Mouse (Mus musculus) olfactory bulb, adult 2 months (tissue): ENCODE results near the gene Ncaph. TPM values are rescaled to one million over a fixed set of nuclear protein-coding genes. Genes with fewer than 3 reads are reported as not detected.

Experiments
- H3K27ac ChIP-seq: fragments of 200-500 bp; 2 replicates; pipeline ENCODE4 v1.5.1; 2012; ENCODE audit warnings: low read depth, low read length; ENCODE audit not compliant: insufficient read depth
- H3K4me1 ChIP-seq: fragments of 200-500 bp; 2 replicates; pipeline ENCODE4 v1.6.1; 2012; ENCODE audit warnings: low read length; ENCODE audit not compliant: control insufficient read depth, insufficient read depth
- H3K4me3 ChIP-seq: fragments of 200-500 bp; 2 replicates; pipeline ENCODE4 v1.5.1; 2012; ENCODE audit warnings: mild to moderate bottlenecking, low read depth, low read length, moderate library complexity; ENCODE audit not compliant: insufficient read depth
- CTCF ChIP-seq: fragments of 200-500 bp; IDR thresholded peaks from 2 replicates; pipeline ENCODE4 v1.5.1; 2012; ENCODE audit warnings: low read depth, mild to moderate bottlenecking, low read length, moderate library complexity; ENCODE audit not compliant: insufficient read depth
- POLR2A ChIP-seq: fragments of 200-500 bp; IDR thresholded peaks from 2 replicates; pipeline ENCODE4 v1.6.1; 2012; ENCODE audit warnings: mild to moderate bottlenecking, low read depth, low read length, moderate library complexity; ENCODE audit not compliant: insufficient read depth
- WGBS: fragments of 180-500 bp; shearing (Covaris S2); methylation state at CpG from one replicate; pipeline ENCODE4 v1.1.7; 2018; 5-methylcytosine and 5-hydroxymethylcytosine counted together
- polyA plus RNA-seq: library from polyadenylated mRNA; stranded (reverse); fragments of >200 nt; gene quantifications from 2 replicates; pipeline ENCODE4 v1.2.4, GENCODE M21; 2012; ENCODE audit warnings: low replicate concordance; ENCODE audit not compliant: missing spikeins, insufficient read depth, insufficient read length

The Ncaph gene
- polyA plus RNA-seq, 1 experiment: not detected

DNA sequence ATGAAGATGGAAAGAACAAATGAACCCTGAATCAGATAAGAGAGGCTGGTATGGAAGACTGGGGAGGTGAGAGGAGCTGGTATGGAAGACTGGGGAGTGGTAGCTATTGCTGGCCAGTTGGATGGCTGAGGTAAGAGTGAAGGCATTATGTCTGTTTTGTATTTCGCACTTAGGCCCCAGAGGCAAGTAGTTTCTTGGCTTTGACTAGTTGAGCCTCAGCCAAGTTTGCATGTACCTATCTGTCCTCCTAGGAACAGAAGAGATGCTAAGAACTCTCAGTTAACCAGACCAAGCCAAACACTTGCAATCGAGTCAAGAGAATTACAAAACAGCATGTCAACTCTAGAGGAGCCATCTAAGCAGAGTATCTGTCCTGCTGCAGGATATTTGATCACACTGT, 59.6 kb downstream of the Ncaph start:
- WGBS: 96% methylated on average over 2 of the region's 2 CpGs
- Histone ChIP-seq H3K27ac (no peak overlapping the region), H3K4me3 (no peak overlapping the region), H3K4me1 (peaks cover 4% of the 10 kb centered on the region)
- TF ChIP-seq CTCF: no peak
- TF ChIP-seq POLR2A: no peak

DNA sequence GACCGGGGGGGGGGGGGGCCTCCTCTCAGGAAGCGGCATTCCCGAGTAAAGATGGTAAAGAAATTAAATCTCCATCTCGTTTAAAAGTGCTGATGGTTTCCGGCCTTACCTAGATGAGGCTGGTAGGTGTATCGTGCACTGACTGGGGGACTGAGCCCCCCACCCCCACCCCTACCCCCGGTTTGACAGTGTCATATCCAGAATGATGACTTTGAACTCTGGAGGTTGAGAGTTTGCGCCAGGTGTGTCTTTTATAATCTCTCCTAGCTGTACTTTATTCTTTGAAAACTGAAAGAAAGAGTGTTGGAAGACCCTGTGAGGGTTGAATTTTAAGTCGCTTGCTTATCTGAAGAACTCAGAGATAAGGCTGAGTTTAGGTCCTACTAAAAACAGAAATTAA, 62.9 kb downstream of the Ncaph start:
- 10% methylated on average over 9 of the region's 9 CpGs for WGBS
- peaks cover 4% of the 10 kb centered on the region for H3K4me1 ChIP-seq
- no peak overlapping the region for H3K27ac ChIP-seq
- H3K4me3 ChIP-seq: peak overlapping the region; percentile 99
- TF ChIP-seq POLR2A (no peak), CTCF (no peak)

DNA sequence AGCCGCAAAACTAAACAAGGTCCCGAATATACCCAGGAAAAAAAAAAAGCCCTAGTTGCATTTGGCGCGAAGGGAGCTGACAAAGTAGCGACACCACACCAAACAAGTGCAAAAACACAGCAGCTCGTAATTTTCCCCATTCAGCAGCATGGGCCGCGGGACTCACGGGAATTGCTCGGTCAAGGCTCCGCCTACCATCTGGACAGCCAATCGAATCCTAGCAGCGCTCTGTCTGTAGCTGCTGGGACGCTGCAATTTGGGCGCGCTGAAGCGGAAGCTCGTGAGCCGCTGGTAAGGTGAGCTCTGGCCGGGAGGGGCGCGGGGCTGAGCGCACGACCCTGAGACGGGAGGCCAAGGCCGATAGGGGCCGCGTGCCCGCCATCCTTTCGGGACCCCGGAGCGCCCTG, 63.3 kb downstream of the Ncaph start, which contains the start of gene Blvra:
Gene Blvra (plus strand): TSS at position 231 of the 407 bp plus-strand sequence.
- Histone ChIP-seq H3K4me1 (peaks cover 4% of the 10 kb centered on the region), H3K27ac (no peak within 1 kb of the TSS), H3K4me3 (peak within 1 kb of the TSS; percentile 99)
- TF ChIP-seq POLR2A (peak; percentile 29; the same call in 1 of the 2 replicates), CTCF (no peak)
- WGBS: under 1% methylated on average over 32 of the region's 32 CpGs

DNA sequence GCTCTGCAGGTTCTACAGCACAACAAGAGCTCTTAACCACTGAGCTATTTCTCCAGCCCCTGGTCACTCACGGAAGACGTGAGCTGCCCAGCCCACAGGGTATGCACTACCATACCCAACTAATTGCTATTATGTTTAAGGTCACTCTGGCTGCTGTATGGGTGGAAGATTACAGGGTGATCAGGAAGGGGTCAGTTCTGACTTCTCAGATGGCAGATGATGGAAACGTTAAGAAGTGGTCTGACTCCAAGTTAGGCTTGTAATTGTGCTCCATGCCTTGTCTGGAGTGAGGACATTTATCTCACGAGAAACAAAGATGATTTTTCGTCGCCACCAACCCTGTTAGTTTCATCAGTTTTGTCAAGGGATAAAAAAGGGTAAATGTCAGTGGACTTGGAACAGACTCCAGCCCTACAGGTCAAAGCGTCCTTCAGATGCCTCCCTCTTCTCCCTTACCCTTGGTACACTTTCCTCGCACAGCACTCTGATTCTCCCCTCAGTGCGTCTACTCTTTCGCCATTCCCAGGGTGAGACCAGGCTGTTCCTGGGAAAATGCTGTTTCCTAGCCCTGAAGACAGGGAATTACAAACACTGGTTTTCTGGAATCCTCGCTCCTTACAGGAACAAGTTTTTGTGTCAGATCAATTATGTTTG, 63.8 kb downstream of the Ncaph start:
- peaks cover 4% of the 10 kb centered on the region for H3K4me1 ChIP-seq
- no peak overlapping the region for H3K27ac ChIP-seq
- no peak for TF ChIP-seq POLR2A
- TF ChIP-seq CTCF: no peak
- 13% methylated on average over 11 of the region's 11 CpGs for WGBS
- H3K4me3 ChIP-seq: peak overlapping the region; percentile 99

DNA sequence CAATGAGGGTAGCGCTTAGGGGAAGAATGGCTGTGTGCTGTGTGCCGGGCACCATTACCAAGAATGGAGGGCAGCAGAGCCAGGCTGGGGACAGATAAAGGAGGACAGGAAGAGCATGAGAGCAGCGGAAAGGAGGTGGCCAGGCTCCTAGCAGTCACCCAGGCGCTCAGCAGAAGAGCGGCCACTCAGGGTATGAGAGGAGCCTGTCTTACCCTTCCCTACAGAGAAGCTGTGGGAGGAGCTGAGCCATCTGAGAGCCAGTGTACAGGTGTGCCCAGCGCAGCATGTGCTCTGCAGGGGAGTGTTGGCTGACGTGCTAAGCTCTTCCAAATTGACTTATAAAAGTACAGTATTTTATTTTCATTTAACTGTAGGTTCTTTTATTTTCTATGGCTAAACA, 64.9 kb downstream of the Ncaph start:
- 83% methylated on average over 7 of the region's 7 CpGs for WGBS
- no peak overlapping the region for H3K27ac ChIP-seq
- no peak overlapping the region for H3K4me3 ChIP-seq
- H3K4me1 ChIP-seq: peaks cover 4% of the 10 kb centered on the region
- TF ChIP-seq POLR2A (no peak), CTCF (no peak)

DNA sequence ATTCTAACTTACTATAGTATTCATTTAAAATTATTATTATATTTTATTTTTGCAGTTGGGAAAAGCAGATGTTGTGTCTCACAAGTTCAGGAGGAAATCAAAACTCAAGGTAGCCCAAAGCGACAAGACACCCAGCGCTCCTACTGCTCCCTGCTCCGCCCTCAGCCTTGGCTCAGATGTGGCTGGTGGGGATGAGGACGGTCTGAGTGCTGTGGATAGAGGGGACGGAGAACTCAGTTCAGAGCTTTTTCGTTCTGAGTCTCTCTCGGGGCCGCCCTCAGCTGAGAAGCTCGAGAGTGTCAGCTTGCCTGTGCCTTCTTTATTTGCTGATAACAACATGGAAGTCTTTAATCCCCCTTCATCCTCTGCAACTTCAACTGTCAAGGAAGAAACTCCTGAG, 72.3 kb downstream of the Ncaph start:
- Histone ChIP-seq H3K27ac (no peak overlapping the region), H3K4me1 (no peaks in the 10 kb centered on the region), H3K4me3 (no peak overlapping the region)
- WGBS: 96% methylated on average over 9 of the region's 9 CpGs
- no peak for TF ChIP-seq POLR2A
- TF ChIP-seq CTCF: no peak

Other genes with a start within 250 kb of the Ncaph start
- 119 TPM in 1 of 2 replicates, not detected in the other for gene Sppl2a, start 200.7 kb downstream of the Ncaph start, polyA plus RNA-seq
- gene Ap4e1, start 125.2 kb downstream of the Ncaph start, polyA plus RNA-seq: not detected in 2 replicates
- gene Blvra, start 63.3 kb downstream of the Ncaph start, polyA plus RNA-seq: not detected in 2 replicates
- not detected in 2 replicates for gene Itpripl1, start 9.5 kb upstream of the Ncaph start, polyA plus RNA-seq
- not detected in 2 replicates for gene 1810024B03Rik, start 74.3 kb upstream of the Ncaph start, polyA plus RNA-seq
- 192 TPM in 1 of 2 replicates, not detected in the other for gene Snrnp200, start 74.4 kb upstream of the Ncaph start, polyA plus RNA-seq
- not detected in 2 replicates for gene Ciao1, start 113.9 kb upstream of the Ncaph start, polyA plus RNA-seq
- not detected in 2 replicates for gene Tmem127, start 114.0 kb upstream of the Ncaph start, polyA plus RNA-seq
- gene Stard7, start 136.3 kb upstream of the Ncaph start, polyA plus RNA-seq: 1,047 TPM in 1 of 2 replicates, not detected in the other
- not detected in 2 replicates for gene Dusp2, start 202.2 kb upstream of the Ncaph start, polyA plus RNA-seq
- gene Astl, start 204.7 kb upstream of the Ncaph start, polyA plus RNA-seq: not detected in 2 replicates
- not detected in 2 replicates for gene Adra2b, start 229.3 kb upstream of the Ncaph start, polyA plus RNA-seq